Mouse (Mus musculus) midbrain, postnatal 0 days (tissue): Measurements from ENCODE around the gene Nprl2. TPM values are rescaled to one million over a fixed set of nuclear protein-coding genes. Genes with fewer than 3 reads are reported as not detected.
"Not testable (repeated sequence)": the region's sequence is repeated elsewhere in the genome, so short reads cannot be mapped to it uniquely, and the experiment has no call there.

ENCODE experiments used
- ATAC-seq: fragments of 200-750 bp; cut with Nextera tagmentation; 2 replicates; pipeline ENCODE4 v1.8.0; 2017; ENCODE audit warnings: moderate number of reproducible peaks, mild to moderate bottlenecking, moderate TSS enrichment, moderate library complexity; ENCODE audit not compliant: low FRiP score
- DNase-seq: peaks from one replicate; pipeline ENCODE4 v3.0.0-alpha.2; 2015; ENCODE audit warnings: low spot score
- H3K27ac ChIP-seq: fragments of 300-500 bp; sonication (generic); 2 replicates; pipeline ENCODE4 v1.5.1; 2014; ENCODE audit warnings: low read depth, mild to moderate bottlenecking, low read length, mixed read lengths
- H3K27me3 ChIP-seq: fragments of 300-500 bp; sonication (generic); 2 replicates; pipeline ENCODE4 v1.6.1; 2014; ENCODE audit warnings: low read length, control low read depth, mixed read lengths; ENCODE audit not compliant: insufficient read depth
- H3K36me3 ChIP-seq: fragments of 300-500 bp; sonication (generic); 2 replicates; pipeline ENCODE4 v1.6.1; 2014; ENCODE audit warnings: low read length, control low read depth, mixed read lengths; ENCODE audit not compliant: insufficient read depth
- H3K4me1 ChIP-seq: fragments of 300-500 bp; sonication (generic); 2 replicates; pipeline ENCODE4 v1.6.1; 2014; ENCODE audit warnings: mild to moderate bottlenecking, control low read depth, antibody characterized with exemption, low read length, mixed read lengths; ENCODE audit not compliant: insufficient read depth
- H3K4me2 ChIP-seq: fragments of 300-500 bp; sonication (generic); 2 replicates; pipeline ENCODE4 v1.6.1; 2014; ENCODE audit warnings: low read depth, mild to moderate bottlenecking, low read length, mixed read lengths; ENCODE audit not compliant: poor library complexity, severe bottlenecking
- H3K4me3 ChIP-seq: fragments of 300-500 bp; sonication (generic); 2 replicates; pipeline ENCODE4 v1.5.1; 2014; ENCODE audit warnings: low read depth, mild to moderate bottlenecking, low read length, moderate library complexity
- H3K9ac ChIP-seq: fragments of 300-500 bp; sonication (generic); replicated peaks from 2 replicates; pipeline ENCODE4 v1.6.1; 2014; ENCODE audit warnings: mild to moderate bottlenecking, low read length, moderate library complexity, mixed read lengths; ENCODE audit not compliant: poor library complexity, severe bottlenecking
- H3K9me3 ChIP-seq: fragments of 300-500 bp; sonication (generic); 2 replicates; pipeline ENCODE4 v1.6.1; 2016; ENCODE audit warnings: low read length, control low read depth
- CTCF ChIP-seq: IDR thresholded peaks from 2 replicates; pipeline ENCODE4 v1.5.1; 2016; ENCODE audit warnings: antibody characterized with exemption, mild to moderate bottlenecking
- WGBS: fragments of 180-500 bp; shearing (Covaris S2); extraction: QIAGEN DNeasy Blood & Tissue Kit; methylation state at CpG from one replicate; pipeline ENCODE4 v1.1.7; 2014; 5-methylcytosine and 5-hydroxymethylcytosine counted together
- polyA plus RNA-seq: library from polyadenylated mRNA; unstranded; fragments of >200 nt; fragmentation: Nextera tagmentation; extraction: Ambion mirVana; gene quantifications from 2 replicates; pipeline ENCODE4 v1.2.1, GENCODE M21; 2015
- total RNA-seq: library from RNA; depleted of rRNA; stranded (reverse); fragments of >200 nt; gene quantifications from 2 replicates; pipeline ENCODE4 v1.2.3, GENCODE M21; 2014

Gene Nprl2
- total and polyA plus RNA-seq, 2 experiments from 2014 or later, result 60.0 to 68.7 TPM

- DNase-seq (no peak), ATAC-seq (no peak)
- Histone ChIP-seq H3K9me3 (no peaks in the 10 kb centered on the region), H3K4me2 (peak overlapping the region; percentile 81; the same call in 1 of the 2 replicates), H3K9ac (no peak overlapping the region; the same call in 1 of the 2 replicates), H3K4me1 (no peaks in the 10 kb centered on the region; the same call in 1 of the 2 replicates), H3K4me3 (no peak overlapping the region), H3K27me3 (peaks cover 14% of the 10 kb centered on the region), H3K27ac (no peak overlapping the region), H3K36me3 (peaks cover 26% of the 10 kb centered on the region)
- no peak for TF ChIP-seq CTCF
- WGBS, result 76% methylated on average over 3 of the region's 3 CpGs
Observed at GRCm38 (mm10) chr9:107556346-107556745, 14.3 kb downstream of the Nprl2 start.

- peak; percentile 95 for ATAC-seq
- Histone ChIP-seq H3K27ac (peak within 1 kb of the TSS; percentile 68), H3K4me1 (peaks cover 15% of the 10 kb centered on the region), H3K36me3 (peaks cover 33% of the 10 kb centered on the region), H3K27me3 (no peaks in the 10 kb centered on the region), H3K4me3 (peak within 1 kb of the TSS; percentile 92), H3K9ac (peak within 1 kb of the TSS; percentile 85), H3K4me2 (peak within 1 kb of the TSS; percentile 75), H3K9me3 (no peaks in the 10 kb centered on the region)
- under 1% methylated on average over 44 of the region's 46 CpGs for WGBS
- DNase-seq, result peak; percentile 96
- TF ChIP-seq CTCF, result no peak
Observed at GRCm38 (mm10) chr9:107563029-107563581, 21.1 kb downstream of the Nprl2 start, which contains the start of gene Tusc2. Tusc2 (plus strand) TSS chr9:107563255.

GRCm38 (mm10) chr9:107565556-107565955, 23.5 kb downstream of the Nprl2 start:
- WGBS, result 51% methylated on average over 5 of the region's 5 CpGs
- TF ChIP-seq CTCF, result peak; percentile 26
- DNase-seq, H3K27me3 ChIP-seq, H3K4me2 ChIP-seq, H3K4me3 ChIP-seq, H3K9ac ChIP-seq, ATAC-seq, H3K27ac ChIP-seq, H3K9me3 ChIP-seq: not testable (repeated sequence)
- peaks cover 17% of the 10 kb centered on the region for H3K36me3 ChIP-seq
- H3K4me1 ChIP-seq, result peaks cover 21% of the 10 kb centered on the region

- TF ChIP-seq CTCF, result peak; percentile 85
- Histone ChIP-seq H3K4me3 (no peak overlapping the region), H3K4me2 (no peak overlapping the region), H3K27me3 (no peaks in the 10 kb centered on the region), H3K36me3 (peaks cover 22% of the 10 kb centered on the region), H3K9ac (no peak overlapping the region), H3K4me1 (peaks cover 25% of the 10 kb centered on the region), H3K27ac (0 out of 2 replicates have a peak overlapping the region, but pooled peaks have one; percentile 18), H3K9me3 (no peaks in the 10 kb centered on the region)
- peak; percentile 70 for DNase-seq
- ATAC-seq, result no peak
- 58% methylated on average over 15 of the region's 15 CpGs for WGBS
Observed at GRCm38 (mm10) chr9:107566041-107566709, 24.1 kb downstream of the Nprl2 start.

- H3K4me1 ChIP-seq, result peaks cover 28% of the 10 kb centered on the region
Observed at GRCm38 (mm10) chr9:107566855-107567254, 24.8 kb downstream of the Nprl2 start.

More at GRCm38 (mm10) chr9:107566855-107567254, 24.8 kb downstream of the Nprl2 start:
- no peak overlapping the region for H3K9ac ChIP-seq
- H3K4me3 ChIP-seq, result no peak overlapping the region
- H3K27ac ChIP-seq, result 0 out of 2 replicates have a peak overlapping the region, but pooled peaks have one; percentile 18
- H3K4me2 ChIP-seq, result no peak overlapping the region
- TF ChIP-seq CTCF, result no peak
- H3K36me3 ChIP-seq, result peaks cover 20% of the 10 kb centered on the region
- DNase-seq (no peak), ATAC-seq (no peak)
- H3K9me3 ChIP-seq, result no peaks in the 10 kb centered on the region
- WGBS, result 69% methylated on average over 3 of the region's 3 CpGs
- H3K27me3 ChIP-seq, result no peaks in the 10 kb centered on the region
